Mouse (Mus musculus) bone marrow macrophage, adult 2 months (primary cell): ENCODE measurements around the gene Pou2f2. TPM values are rescaled to one million over a fixed set of nuclear protein-coding genes. Genes with fewer than 3 reads are reported as not detected.

ENCODE experiments used
- H3K27ac ChIP-seq: 2 replicates; pipeline ENCODE4 v1.5.1; 2012; ENCODE audit warnings: low read depth, low read length; ENCODE audit not compliant: insufficient read depth
- H3K4me1 ChIP-seq: 2 replicates; pipeline ENCODE4 v1.6.1; 2012; ENCODE audit warnings: low read length; ENCODE audit not compliant: control insufficient read depth, insufficient read depth
- H3K4me3 ChIP-seq: 2 replicates; pipeline ENCODE4 v1.5.1; 2012; ENCODE audit warnings: mild to moderate bottlenecking, low read length, moderate library complexity; ENCODE audit not compliant: insufficient read depth
- CTCF ChIP-seq: IDR thresholded peaks from 2 replicates; pipeline ENCODE4 v1.5.1; 2012; ENCODE audit warnings: low read depth, mild to moderate bottlenecking, low read length, moderate library complexity
- POLR2A ChIP-seq: IDR thresholded peaks from 2 replicates; pipeline ENCODE4 v1.6.1; 2012; ENCODE audit warnings: mild to moderate bottlenecking, low read depth, low read length, borderline replicate concordance
- polyA plus RNA-seq: library from polyadenylated mRNA; stranded (reverse); fragments of >200 nt; gene quantifications from 2 replicates; pipeline ENCODE4 v1.2.4, GENCODE M21; 2012; ENCODE audit not compliant: missing spikeins, insufficient read depth, insufficient read length

The Pou2f2 gene
- polyA plus RNA-seq, 1 experiment, result 121 TPM

DNA sequence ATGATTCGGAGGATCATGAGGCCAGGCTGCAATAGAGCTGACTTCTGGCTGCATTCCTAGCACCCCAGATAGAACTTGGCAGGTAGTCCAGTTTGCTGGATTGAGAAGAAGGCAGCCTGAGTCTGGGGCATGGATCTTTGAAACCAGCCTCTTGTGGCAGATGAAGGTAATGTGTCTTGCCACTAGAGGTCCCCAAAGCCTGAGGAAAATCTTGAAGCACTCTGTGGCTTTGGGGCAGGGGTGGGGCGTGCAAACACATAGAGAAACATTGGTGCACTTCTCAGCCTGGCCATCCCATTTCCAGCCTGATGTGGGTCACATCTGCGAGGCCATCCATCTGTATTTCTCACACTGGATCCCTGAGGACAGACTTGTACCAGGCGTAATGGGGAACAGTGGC lies 97.0 kb downstream of the Pou2f2 start:
- no peak overlapping the region for H3K4me3 ChIP-seq
- H3K4me1 ChIP-seq, result peaks cover 20% of the 10 kb centered on the region
- peak; percentile 55 for TF ChIP-seq CTCF
- TF ChIP-seq POLR2A, result no peak
- H3K27ac ChIP-seq, result no peak overlapping the region

- Histone ChIP-seq H3K4me1 (peaks cover 25% of the 10 kb centered on the region), H3K4me3 (no peak overlapping the region), H3K27ac (no peak overlapping the region)
- TF ChIP-seq CTCF, result no peak
- TF ChIP-seq POLR2A, result no peak
These were observed 99.1 kb downstream of the Pou2f2 start for GRCm38 (mm10) chr7:25080431-25080830.

DNA sequence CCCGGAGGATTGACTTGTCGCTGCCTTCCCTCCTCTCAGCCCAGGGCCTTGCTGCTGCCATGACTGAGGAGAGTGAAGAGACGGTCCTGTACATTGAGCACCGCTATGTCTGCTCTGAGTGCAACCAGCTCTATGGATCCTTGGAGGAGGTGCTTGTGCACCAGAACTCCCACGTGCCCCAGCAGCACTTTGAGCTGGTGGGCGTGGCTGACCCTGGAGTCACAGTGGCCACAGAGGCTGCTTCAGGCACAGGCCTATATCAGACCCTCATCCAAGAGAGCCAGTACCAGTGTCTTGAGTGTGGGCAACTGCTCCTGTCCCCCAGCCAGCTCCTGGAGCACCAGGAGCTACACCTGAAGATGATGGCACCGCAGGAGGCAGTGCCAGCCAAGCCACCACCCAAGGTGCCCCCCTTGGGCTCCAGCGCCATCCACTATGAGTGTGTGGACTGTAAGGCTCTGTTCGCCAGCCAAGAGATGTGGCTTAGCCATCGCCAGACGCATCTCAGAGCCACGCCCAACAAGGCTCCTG lies 100.0 kb downstream of the Pou2f2 start:
- TF ChIP-seq CTCF (no peak), POLR2A (no peak)
- peaks cover 17% of the 10 kb centered on the region for H3K4me1 ChIP-seq
- no peak overlapping the region for H3K4me3 ChIP-seq
- no peak overlapping the region for H3K27ac ChIP-seq

DNA sequence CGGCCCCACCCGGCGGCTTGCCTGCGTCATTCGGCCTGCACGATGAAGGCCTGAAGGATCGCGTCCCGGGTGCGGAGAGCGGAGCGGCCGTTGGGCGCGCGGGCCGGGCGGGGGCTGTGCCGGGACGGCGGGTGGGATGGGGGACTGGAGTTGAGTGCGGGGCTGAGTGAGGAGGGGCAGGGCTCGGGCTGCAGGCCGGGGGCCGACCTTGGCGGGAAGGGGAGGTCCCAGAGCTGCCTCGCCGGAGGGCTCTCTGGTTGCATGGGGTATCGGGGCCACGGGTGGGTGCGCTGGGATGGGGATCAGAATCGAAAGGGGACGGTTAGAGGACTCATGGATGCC lies 102.1 kb downstream of the Pou2f2 start:
- TF ChIP-seq CTCF (no peak), POLR2A (no peak)
- peak overlapping the region; percentile 53 for H3K27ac ChIP-seq
- peak overlapping the region; percentile 82 for H3K4me3 ChIP-seq
- H3K4me1 ChIP-seq, result peaks cover 17% of the 10 kb centered on the region

DNA sequence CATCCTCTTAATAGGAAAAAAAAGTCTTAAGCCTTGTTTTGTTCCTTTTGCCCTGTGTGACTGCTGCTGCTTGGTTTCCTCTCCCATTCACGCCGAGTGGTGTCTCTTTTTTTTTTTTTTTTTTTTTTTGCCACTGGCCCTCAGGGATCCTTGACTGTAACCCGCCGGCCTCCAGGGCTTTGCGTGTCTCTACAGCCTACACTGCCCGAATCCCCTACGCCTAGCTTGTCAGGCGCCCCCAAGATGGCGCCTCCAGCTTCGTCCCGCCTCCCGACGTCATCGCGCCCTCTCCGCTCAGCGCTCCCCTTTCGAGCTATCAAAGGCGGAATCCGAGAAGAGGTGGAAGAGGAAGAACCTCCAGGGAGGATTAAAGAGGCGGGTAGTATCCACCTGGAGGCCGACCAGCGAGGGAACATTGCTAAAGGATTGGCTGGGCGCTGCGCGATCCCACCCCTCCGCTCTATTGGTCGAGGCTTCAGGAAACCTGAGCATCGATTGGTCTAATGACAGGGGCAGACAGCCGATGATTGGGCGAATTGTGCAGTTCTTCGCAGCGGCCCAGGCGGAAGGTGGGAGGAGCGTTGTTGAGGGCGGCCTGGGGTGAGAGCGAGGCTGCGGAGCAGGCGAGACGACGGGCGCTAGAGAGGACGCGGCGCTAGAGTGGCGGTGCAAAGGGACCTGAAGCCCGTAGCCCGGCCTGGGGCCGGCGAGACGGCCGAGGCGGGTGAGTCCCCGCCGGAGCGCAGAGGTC lies 102.7 kb downstream of the Pou2f2 start:
- no peak for TF ChIP-seq POLR2A
- TF ChIP-seq CTCF, result no peak
- peak overlapping the region; percentile 82 for H3K4me3 ChIP-seq
- peaks cover 17% of the 10 kb centered on the region for H3K4me1 ChIP-seq
- peak overlapping the region; percentile 92 for H3K27ac ChIP-seq

GRCm38 (mm10) chr7:25076296-25076662 lies 103.2 kb downstream of the Pou2f2 start:
- Histone ChIP-seq H3K4me1 (peaks cover 17% of the 10 kb centered on the region), H3K4me3 (peak overlapping the region; percentile 64), H3K27ac (peak overlapping the region; percentile 92)
- TF ChIP-seq CTCF (no peak), POLR2A (no peak)

DNA sequence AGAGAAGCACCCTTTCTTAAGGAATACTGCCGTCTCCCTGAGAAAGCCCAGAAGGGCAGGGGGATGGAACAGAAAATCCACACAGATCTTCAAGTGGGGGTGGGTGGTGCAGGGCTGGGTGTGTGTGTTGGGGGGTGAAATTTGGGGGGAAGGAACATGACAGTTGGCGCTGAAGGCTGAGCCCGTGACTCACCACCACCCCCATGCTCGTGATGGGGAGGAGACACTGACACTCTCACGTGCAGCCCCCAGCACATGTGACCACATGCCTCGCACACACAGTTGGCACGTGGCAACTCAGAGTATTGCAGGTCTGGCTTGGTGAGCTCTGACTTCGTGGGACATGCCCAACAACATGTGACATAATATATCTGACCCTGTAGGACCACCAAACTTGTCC lies 105.6 kb downstream of the Pou2f2 start:
- no peak for TF ChIP-seq CTCF
- no peak overlapping the region for H3K4me3 ChIP-seq
- H3K4me1 ChIP-seq, result peaks cover 15% of the 10 kb centered on the region
- no peak overlapping the region for H3K27ac ChIP-seq

- peaks cover 8% of the 10 kb centered on the region for H3K4me1 ChIP-seq
- no peak for TF ChIP-seq POLR2A
- no peak overlapping the region for H3K4me3 ChIP-seq
- H3K27ac ChIP-seq, result no peak overlapping the region
These were observed 106.7 kb downstream of the Pou2f2 start for GRCm38 (mm10) chr7:25072716-25073390.

- H3K27ac ChIP-seq, result no peak within 1 kb of the TSS
- H3K4me3 ChIP-seq, result no peak within 1 kb of the TSS
- peaks cover 8% of the 10 kb centered on the region for H3K4me1 ChIP-seq
- TF ChIP-seq CTCF (no peak), POLR2A (no peak)
These were observed 107.4 kb downstream of the Pou2f2 start, which contains the start of the genes Grik5 and Zfp574 for GRCm38 (mm10) chr7:25071979-25072715. Gene Grik5 (minus strand): TSS chr7:25072346. Gene Zfp574 (plus strand): TSS chr7:25072567.
